ENCODE assay signal across 11 mouse cellular contexts in the genomic region with DNA sequence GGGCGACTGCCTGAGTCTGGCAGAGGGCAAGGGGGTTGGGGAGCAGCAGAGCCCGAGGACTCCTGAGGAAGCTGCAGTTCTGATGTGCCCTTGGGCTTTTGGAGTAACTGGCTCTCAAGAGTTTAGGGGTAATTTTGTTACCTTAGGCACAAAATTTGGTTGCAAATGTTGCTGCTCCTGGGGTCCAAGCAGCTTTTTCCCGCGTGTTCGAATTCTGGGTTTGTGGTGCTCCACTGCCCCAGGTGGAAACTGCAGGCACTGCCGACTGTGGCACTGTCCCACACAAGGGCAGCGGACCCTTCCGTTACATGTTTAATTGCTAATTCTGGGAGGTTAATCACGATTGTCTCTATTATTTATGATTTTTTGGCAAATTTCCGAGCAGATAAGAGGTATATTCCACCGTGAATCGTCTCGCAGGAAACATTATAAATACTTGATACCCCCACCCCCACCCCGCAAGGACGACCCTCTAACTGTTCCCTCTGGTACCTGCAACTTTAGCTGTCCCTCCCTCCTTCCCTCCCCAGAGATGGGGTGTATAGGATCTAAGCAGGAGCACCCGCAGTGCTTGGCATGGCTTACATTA. TPM values are rescaled to one million over a fixed set of nuclear protein-coding genes. Genes with fewer than 3 reads are reported as not detected.
DNase-seq lines count a peak whose midpoint lies in the region; ATAC-seq and TF ChIP-seq lines count a peak whose summit lies in the region.
"Had no signal": no experiment of that assay in that cellular context is flagged by ENCODE, and none has a peak within 500 bp of the region (broad histone marks: within the 10 kb centered on the region; RNA-seq: fewer than 3 reads in every experiment).

No protein-coding gene starts in this region.

- DNase-seq in forebrain, postnatal 0 days, result no peak
- no peak for DNase-seq in lung, postnatal 4 days
- peak; percentile 52 for DNase-seq in limb, embryonic 11.5 days (ENCODE audit: low spot score)
- peak; percentile 8 for DNase-seq in splenic B cell, adult 2 months (ENCODE audit: low read depth, low spot score)
- no peak for DNase-seq in right cerebral cortex, postnatal 36 days (ENCODE audit: low spot score in 2 of 2)
- no peak for DNase-seq in urinary bladder, adult 2 months (ENCODE audit: low spot score)

- no peak overlapping the region for H3K4me3 ChIP-seq in forebrain, postnatal 0 days (ENCODE audit: low read depth, low read length)
- H3K4me3 ChIP-seq in forebrain, embryonic 13.5 days, result no peak overlapping the region
- H3K4me3 ChIP-seq in lung, embryonic 16.5 days (ENCODE audit: low read length), result 0 out of 2 replicates have a peak overlapping the region, but pooled peaks have one; percentile 1
- no peak overlapping the region for H3K4me3 ChIP-seq in limb, embryonic 11.5 days (ENCODE audit: low read depth, low read length)
- H3K4me3 ChIP-seq: left cerebral cortex, adult 2 months had no signal

- H3K4me1 ChIP-seq in forebrain, postnatal 0 days (ENCODE audit: insufficient read depth), result no peaks in the 10 kb centered on the region; the same call in 1 of the 2 replicates
- H3K4me1 ChIP-seq in forebrain, embryonic 13.5 days, result peaks cover 19% of the 10 kb centered on the region
- H3K4me1 ChIP-seq in lung, embryonic 16.5 days (replicated peaks; ENCODE audit: control insufficient read depth, insufficient read depth, low read length), result peaks cover 19% of the 10 kb centered on the region
- peaks cover 23% of the 10 kb centered on the region for H3K4me1 ChIP-seq in limb, embryonic 11.5 days (ENCODE audit: control insufficient read depth, insufficient read depth, low read length)

- no peaks in the 10 kb centered on the region for H3K36me3 ChIP-seq in forebrain, postnatal 0 days (ENCODE audit: insufficient read depth)
- no peaks in the 10 kb centered on the region for H3K36me3 ChIP-seq in forebrain, embryonic 13.5 days (ENCODE audit: poor library complexity, severe bottlenecking)
- H3K36me3 ChIP-seq in lung, embryonic 16.5 days (ENCODE audit: control insufficient read depth, insufficient read depth, low read length), result no peaks in the 10 kb centered on the region
- H3K36me3 ChIP-seq in limb, embryonic 11.5 days (ENCODE audit: control insufficient read depth, insufficient read depth, low read length), result no peaks in the 10 kb centered on the region
- H3K36me3 ChIP-seq in splenic B cell, adult 2 months (ENCODE audit: control insufficient read depth, insufficient read depth, low read length, poor library complexity, severe bottlenecking), result no peaks in the 10 kb centered on the region

- peaks cover 46% of the 10 kb centered on the region for H3K27me3 ChIP-seq in forebrain, postnatal 0 days (ENCODE audit: insufficient read depth, low read length)
- peaks cover 73% of the 10 kb centered on the region for H3K27me3 ChIP-seq in forebrain, embryonic 13.5 days
- H3K27me3 ChIP-seq in lung, embryonic 16.5 days (ENCODE audit: control insufficient read depth, insufficient read depth, low read depth, low read length), result peaks cover 52% of the 10 kb centered on the region
- H3K27me3 ChIP-seq in limb, embryonic 11.5 days (ENCODE audit: control insufficient read depth, insufficient read depth, low read length), result peaks cover 49% of the 10 kb centered on the region
- H3K27me3 ChIP-seq in splenic B cell, adult 2 months (ENCODE audit: control insufficient read depth, insufficient read depth, low read length, poor library complexity, severe bottlenecking), result no peaks in the 10 kb centered on the region

- no peak overlapping the region for H3K9ac ChIP-seq in forebrain, postnatal 0 days
- no peak overlapping the region for H3K9ac ChIP-seq in forebrain, embryonic 13.5 days
- no peak overlapping the region for H3K9ac ChIP-seq in lung, embryonic 16.5 days (ENCODE audit: low read length)
- H3K9ac ChIP-seq in limb, embryonic 11.5 days (ENCODE audit: low read length), result no peak overlapping the region

- no peak overlapping the region for H3K27ac ChIP-seq in forebrain, postnatal 0 days (ENCODE audit: low read depth, low read length)
- no peak overlapping the region for H3K27ac ChIP-seq in forebrain, embryonic 13.5 days
- H3K27ac ChIP-seq in lung, embryonic 16.5 days (ENCODE audit: low read length), result no peak overlapping the region
- no peak overlapping the region for H3K27ac ChIP-seq in limb, embryonic 11.5 days (replicated peaks; ENCODE audit: low read depth, low read length)
- H3K27ac ChIP-seq: left cerebral cortex, adult 2 months had no signal

- peak; percentile 53 for TF ChIP-seq CTCF in forebrain, postnatal 0 days (IDR thresholded peaks at IDR 0.05; ENCODE audit: low read depth)

- no peak for ATAC-seq in forebrain, postnatal 0 days
- ATAC-seq in forebrain, embryonic 13.5 days, result no peak
- no peak for ATAC-seq in lung, embryonic 16.5 days (ENCODE audit: low read depth)
- ATAC-seq in limb, embryonic 11.5 days (ENCODE audit: insufficient number of reproducible peaks, low FRiP score, low TSS enrichment, low read depth), result no peak

- no peaks in the 10 kb centered on the region for H3K9me3 ChIP-seq in forebrain, postnatal 0 days (ENCODE audit: low read length)
- no peaks in the 10 kb centered on the region for H3K9me3 ChIP-seq in forebrain, embryonic 13.5 days (replicated peaks)
- H3K9me3 ChIP-seq in lung, embryonic 16.5 days (ENCODE audit: control insufficient read depth, low read length), result peaks cover 6% of the 10 kb centered on the region
- no peaks in the 10 kb centered on the region for H3K9me3 ChIP-seq in limb, embryonic 11.5 days (ENCODE audit: control insufficient read depth, low read length)

- WGBS in forebrain, postnatal 0 days, result 11% methylated on average over 16 of the region's 16 CpGs
- WGBS in forebrain, embryonic 13.5 days, result 4% methylated on average over 16 of the region's 16 CpGs
- 11% methylated on average over 16 of the region's 16 CpGs for WGBS in lung, embryonic 16.5 days
- WGBS in limb, embryonic 11.5 days, result 7% methylated on average over 16 of the region's 16 CpGs

- H3K4me2 ChIP-seq in forebrain, postnatal 0 days (ENCODE audit: low read depth), result no peak overlapping the region
- H3K4me2 ChIP-seq in forebrain, embryonic 13.5 days, result no peak overlapping the region
- H3K4me2 ChIP-seq in lung, embryonic 16.5 days (ENCODE audit: low read depth, low read length), result peak overlapping the region; percentile 8; the same call in 1 of the 2 replicates
- peak overlapping the region; percentile 7; the same call in 1 of the 2 replicates for H3K4me2 ChIP-seq in limb, embryonic 11.5 days (ENCODE audit: low read depth, severe bottlenecking)

RNA-seq across cellular contexts. Expression of a gene that starts 10.9 kb away (rescaled TPM):
- not detected in 2 replicates for total RNA-seq in forebrain, postnatal 0 days (2014; rRNA removed)
- not detected in 2 replicates for polyA plus RNA-seq in forebrain, postnatal 0 days (2015; fragmentation: Nextera tagmentation; extraction: Ambion mirVana)
- 0.19 TPM in 1 of 2 replicates, not detected in the other for polyA plus RNA-seq in forebrain, embryonic 13.5 days (2015; fragmentation: Nextera tagmentation; extraction: Ambion mirVana)
- polyA plus RNA-seq in lung, embryonic 16.5 days (2015; fragmentation: Nextera tagmentation; extraction: Ambion mirVana), result 0.31 TPM in 1 of 2 replicates, not detected in the other
- 1.9 and 3.2 TPM in 2 replicates for polyA plus RNA-seq in limb, embryonic 11.5 days (2014; fragmentation: Nextera tagmentation; extraction: Ambion mirVana)
- 0.32 and 0.37 TPM in 2 replicates for polyA plus RNA-seq in urinary bladder, adult 2 months (2012; rRNA removed)
- total RNA-seq: common myeloid progenitor, adult 5-6 weeks; heart, postnatal 10 days; left cerebral cortex, adult 2 months had no signal

RNA-seq across cellular contexts. Expression of a gene that starts 37.4 kb away (rescaled TPM):
- total RNA-seq in forebrain, postnatal 0 days (2014; rRNA removed), result 11.2 and 17.9 TPM in 2 replicates
- polyA plus RNA-seq in forebrain, postnatal 0 days (2015; fragmentation: Nextera tagmentation; extraction: Ambion mirVana), result 94.2 and 96.0 TPM in 2 replicates
- 119 and 129 TPM in 2 replicates for polyA plus RNA-seq in forebrain, embryonic 13.5 days (2015; fragmentation: Nextera tagmentation; extraction: Ambion mirVana)
- polyA plus RNA-seq in lung, embryonic 16.5 days (2015; fragmentation: Nextera tagmentation; extraction: Ambion mirVana), result 216 and 219 TPM in 2 replicates
- polyA plus RNA-seq in limb, embryonic 11.5 days (2014; fragmentation: Nextera tagmentation; extraction: Ambion mirVana), result 171 and 182 TPM in 2 replicates
- 93.4 and 107 TPM in 2 replicates for polyA plus RNA-seq in urinary bladder, adult 2 months (2012; rRNA removed)

Comparison
In these comparisons a context has a peak if more than half of its experiments do, and no peak if none do; other contexts are left out.
1. DNase-seq: peak in limb, embryonic 11.5 days (single experiment) and splenic B cell, adult 2 months (single experiment); none in forebrain, postnatal 0 days (single experiment), lung, postnatal 4 days (0 of 2), right cerebral cortex, postnatal 36 days (0 of 2) and urinary bladder, adult 2 months (single experiment).
2. H3K4me2 ChIP-seq: peak in lung, embryonic 16.5 days (single experiment) and limb, embryonic 11.5 days (single experiment); none in forebrain, postnatal 0 days (single experiment) and forebrain, embryonic 13.5 days (single experiment).